32 mouse cellular contexts compared by ENCODE assay signal in the genomic region with DNA sequence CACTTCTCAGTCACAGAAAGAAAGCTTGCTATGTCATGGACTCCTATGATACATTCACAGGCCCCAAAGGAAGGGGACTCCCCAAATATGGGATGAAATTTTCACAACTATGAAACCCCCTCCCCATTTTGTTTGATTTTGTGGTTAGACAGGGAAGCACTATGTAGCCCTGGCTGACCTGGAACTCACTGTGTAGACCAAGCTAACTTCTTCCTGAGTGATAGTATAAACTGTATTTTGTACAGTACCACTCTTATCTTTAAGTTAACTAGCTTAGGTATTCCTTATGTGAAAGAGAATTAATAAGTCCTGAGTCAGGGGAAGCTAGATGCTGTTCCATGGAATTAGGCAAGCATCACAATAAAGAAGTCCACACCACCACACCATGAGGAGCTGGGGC.
"Had no signal": no experiment of that assay in that cellular context is flagged by ENCODE, and none has a peak within 500 bp of the region (broad histone marks: within the 10 kb centered on the region; RNA-seq: fewer than 3 reads in every experiment).

No protein-coding gene starts in this region.

- H3K9ac ChIP-seq: limb, embryonic 12.5 days; limb, embryonic 13.5 days; limb, embryonic 15.5 days; liver, embryonic 12.5 days; liver, embryonic 13.5 days; liver, embryonic 14.5 days; liver, embryonic 15.5 days; liver, postnatal 0 days; lung, embryonic 14.5 days; lung, embryonic 15.5 days; midbrain, embryonic 12.5 days; midbrain, embryonic 13.5 days; midbrain, embryonic 15.5 days had no signal

- H3K27ac ChIP-seq: left cerebral cortex, adult 2 months; limb, embryonic 10.5 days; limb, embryonic 12.5 days; limb, embryonic 13.5 days; limb, embryonic 15.5 days; liver, embryonic 12.5 days; liver, embryonic 13.5 days; liver, embryonic 14.5 days; liver, embryonic 15.5 days; lung, embryonic 15.5 days; macrophage; midbrain, embryonic 10.5 days; midbrain, embryonic 12.5 days; midbrain, embryonic 13.5 days; midbrain, embryonic 15.5 days had no signal

- H3K27me3 ChIP-seq: limb, embryonic 12.5 days; limb, embryonic 13.5 days; limb, embryonic 15.5 days; liver, embryonic 12.5 days; liver, embryonic 13.5 days; liver, embryonic 15.5 days; lung, embryonic 15.5 days; megakaryocyte, embryonic 14.5 days; midbrain, embryonic 12.5 days; midbrain, embryonic 13.5 days; midbrain, embryonic 15.5 days had no signal

- H3K9me3 ChIP-seq: limb, embryonic 10.5 days; limb, embryonic 12.5 days; limb, embryonic 13.5 days; limb, embryonic 15.5 days; liver, embryonic 12.5 days; liver, embryonic 13.5 days; liver, embryonic 15.5 days; lung, embryonic 15.5 days; megakaryocyte, embryonic 14.5 days; midbrain, embryonic 10.5 days; midbrain, embryonic 12.5 days; midbrain, embryonic 13.5 days; midbrain, embryonic 15.5 days had no signal

- H3K4me1 ChIP-seq: limb, embryonic 10.5 days; limb, embryonic 12.5 days; limb, embryonic 15.5 days; lung, embryonic 15.5 days; midbrain, embryonic 10.5 days; midbrain, embryonic 12.5 days; midbrain, embryonic 13.5 days; midbrain, embryonic 15.5 days had no signal

- H3K36me3 ChIP-seq: limb, embryonic 10.5 days; limb, embryonic 12.5 days; limb, embryonic 13.5 days; limb, embryonic 15.5 days; liver, embryonic 12.5 days; liver, embryonic 13.5 days; liver, embryonic 15.5 days; lung, embryonic 15.5 days; midbrain, embryonic 10.5 days; midbrain, embryonic 12.5 days; midbrain, embryonic 13.5 days; midbrain, embryonic 15.5 days had no signal

- H3K4me2 ChIP-seq: limb, embryonic 12.5 days; limb, embryonic 13.5 days; limb, embryonic 15.5 days; liver, embryonic 11.5 days; liver, embryonic 12.5 days; liver, embryonic 13.5 days; liver, embryonic 15.5 days; lung, embryonic 14.5 days; lung, embryonic 15.5 days; midbrain, embryonic 11.5 days; midbrain, embryonic 12.5 days; midbrain, embryonic 13.5 days; midbrain, embryonic 15.5 days had no signal

- H3K4me3 ChIP-seq: left cerebral cortex, adult 2 months; limb, embryonic 10.5 days; limb, embryonic 12.5 days; limb, embryonic 13.5 days; limb, embryonic 15.5 days; liver, embryonic 12.5 days; liver, embryonic 13.5 days; liver, embryonic 15.5 days; lung, embryonic 15.5 days; megakaryocyte, embryonic 14.5 days; midbrain, embryonic 10.5 days; midbrain, embryonic 12.5 days; midbrain, embryonic 13.5 days; midbrain, embryonic 15.5 days; myocyte had no signal

- DNase-seq: left cerebral cortex, postnatal 4 days; liver; liver, embryonic 13.5 days; liver, postnatal 0 days; lung, adult 18-20 months; lung, adult 2 months; lung, embryonic 14.5 days; lung, postnatal 10 days; lung, postnatal 14 days; lung, postnatal 36 days; lung, postnatal 4 days; midbrain, embryonic 14.5 days had no signal

- ATAC-seq: liver, embryonic 12.5 days; liver, postnatal 0 days; lung, postnatal 0 days; midbrain, embryonic 13.5 days; midbrain, embryonic 15.5 days; midbrain, embryonic 16.5 days had no signal
